Mouse (Mus musculus) limb, embryonic 11.5 days (tissue): ENCODE data around the gene Surf6. TPM values are rescaled to one million over a fixed set of nuclear protein-coding genes. Genes with fewer than 3 reads are reported as not detected.

Source experiments
- ATAC-seq: fragments of 200-750 bp; cut with Nextera tagmentation; 2 replicates; pipeline ENCODE4 v1.8.0; 2017; ENCODE audit warnings: low read depth; ENCODE audit not compliant: insufficient number of reproducible peaks, low FRiP score, low TSS enrichment
- DNase-seq: peaks from one replicate; pipeline ENCODE4 v3.0.0-alpha.2; 2015; ENCODE audit warnings: low spot score
- H3K27ac ChIP-seq: fragments of 300-500 bp; sonication (generic); replicated peaks from 2 replicates; pipeline ENCODE4 v1.5.1; 2014; ENCODE audit warnings: low read depth, mild to moderate bottlenecking, low read length
- H3K27me3 ChIP-seq: fragments of 300-500 bp; sonication (generic); 2 replicates; pipeline ENCODE4 v1.6.1; 2014; ENCODE audit warnings: mild to moderate bottlenecking, low read length, mixed read lengths; ENCODE audit not compliant: control insufficient read depth, insufficient read depth
- H3K36me3 ChIP-seq: fragments of 300-500 bp; sonication (generic); 2 replicates; pipeline ENCODE4 v1.6.1; 2014; ENCODE audit warnings: mild to moderate bottlenecking, low read length, moderate library complexity, mixed read lengths; ENCODE audit not compliant: control insufficient read depth, insufficient read depth
- H3K4me1 ChIP-seq: fragments of 300-500 bp; sonication (generic); 2 replicates; pipeline ENCODE4 v1.6.1; 2014; ENCODE audit warnings: low read length, mixed read lengths; ENCODE audit not compliant: control insufficient read depth, insufficient read depth
- H3K4me2 ChIP-seq: fragments of 300-500 bp; sonication (generic); 2 replicates; pipeline ENCODE4 v1.6.1; 2014; ENCODE audit warnings: low read depth, mild to moderate bottlenecking, moderate library complexity; ENCODE audit not compliant: severe bottlenecking
- H3K4me3 ChIP-seq: fragments of 300-500 bp; sonication (generic); 2 replicates; pipeline ENCODE4 v1.5.1; 2014; ENCODE audit warnings: low read depth, low read length
- H3K9ac ChIP-seq: fragments of 300-500 bp; sonication (generic); 2 replicates; pipeline ENCODE4 v1.6.1; 2014; ENCODE audit warnings: mild to moderate bottlenecking, low read length
- H3K9me3 ChIP-seq: fragments of 300-500 bp; sonication (generic); 2 replicates; pipeline ENCODE4 v1.6.1; 2016; ENCODE audit warnings: low read length; ENCODE audit not compliant: control insufficient read depth
- WGBS: fragments of 180-500 bp; shearing (Covaris S2); extraction: QIAGEN DNeasy Blood & Tissue Kit; methylation state at CpG from one replicate; pipeline ENCODE4 v1.1.7; 2014; 5-methylcytosine and 5-hydroxymethylcytosine counted together
- polyA plus RNA-seq: library from polyadenylated mRNA; unstranded; fragments of >200 nt; fragmentation: Nextera tagmentation; extraction: Ambion mirVana; gene quantifications from 2 replicates; pipeline ENCODE4 v1.2.1, GENCODE M21; 2014

Surf6 gene
- polyA plus RNA-seq, 1 experiment from 2014 or later: 15.2 TPM

DNA sequence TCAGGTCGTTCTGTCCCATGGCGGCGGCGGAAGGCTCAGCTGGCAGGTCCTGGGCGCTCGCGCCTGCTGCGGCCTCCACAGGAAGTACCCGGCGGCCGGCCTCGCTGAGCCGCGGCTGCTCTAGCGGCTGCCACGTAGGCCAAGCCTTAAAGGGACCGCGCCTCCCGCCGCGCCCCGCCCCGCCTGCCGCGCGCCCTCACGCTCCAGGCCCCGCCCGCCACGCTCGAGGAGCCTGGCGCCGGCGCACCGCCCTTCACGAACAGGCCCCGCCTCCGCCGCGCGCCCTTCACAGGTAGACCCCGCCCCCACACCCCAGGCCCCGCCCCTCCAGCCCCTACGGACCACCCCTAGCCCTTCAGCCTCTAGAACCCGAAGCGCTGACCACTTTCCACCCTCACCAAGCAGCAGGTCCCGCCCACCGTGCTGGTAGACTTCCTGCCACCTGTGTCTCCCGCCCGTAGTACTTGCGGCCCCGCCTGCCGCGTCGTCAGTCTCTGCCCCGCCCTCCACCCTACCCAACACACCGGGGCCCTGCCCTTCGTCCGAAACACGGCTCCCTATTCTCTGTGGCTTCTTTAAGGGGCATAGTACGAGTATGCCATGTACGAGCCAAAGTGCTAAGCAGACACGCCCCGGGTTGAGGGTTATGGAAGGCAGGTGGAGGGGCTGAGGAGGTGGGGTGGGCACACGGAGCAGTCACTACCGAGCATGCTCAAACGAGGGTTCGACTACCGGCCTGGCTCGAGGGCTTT lies 30.8 kb upstream of the Surf6 start, which contains the start of the genes Surf4 and Stkld1:
TSS of gene Surf4 (minus strand) at position 625 of the 752 bp plus-strand sequence.
TSS of gene Stkld1 (plus strand) at position 744 of the 752 bp plus-strand sequence.
- Histone ChIP-seq H3K9me3 (no peaks in the 10 kb centered on the region), H3K27ac (peak within 1 kb of the TSS; percentile 79), H3K4me1 (peaks cover 7% of the 10 kb centered on the region; the same call in 1 of the 2 replicates), H3K4me2 (peak within 1 kb of the TSS; percentile 70), H3K4me3 (peak within 1 kb of the TSS; percentile 99), H3K27me3 (no peaks in the 10 kb centered on the region), H3K36me3 (peaks cover 14% of the 10 kb centered on the region), H3K9ac (peak within 1 kb of the TSS; percentile 99)
- ATAC-seq (peak; percentile 94), DNase-seq (peak; percentile 95)
- WGBS: 1% methylated on average over 44 of the region's 70 CpGs

DNA sequence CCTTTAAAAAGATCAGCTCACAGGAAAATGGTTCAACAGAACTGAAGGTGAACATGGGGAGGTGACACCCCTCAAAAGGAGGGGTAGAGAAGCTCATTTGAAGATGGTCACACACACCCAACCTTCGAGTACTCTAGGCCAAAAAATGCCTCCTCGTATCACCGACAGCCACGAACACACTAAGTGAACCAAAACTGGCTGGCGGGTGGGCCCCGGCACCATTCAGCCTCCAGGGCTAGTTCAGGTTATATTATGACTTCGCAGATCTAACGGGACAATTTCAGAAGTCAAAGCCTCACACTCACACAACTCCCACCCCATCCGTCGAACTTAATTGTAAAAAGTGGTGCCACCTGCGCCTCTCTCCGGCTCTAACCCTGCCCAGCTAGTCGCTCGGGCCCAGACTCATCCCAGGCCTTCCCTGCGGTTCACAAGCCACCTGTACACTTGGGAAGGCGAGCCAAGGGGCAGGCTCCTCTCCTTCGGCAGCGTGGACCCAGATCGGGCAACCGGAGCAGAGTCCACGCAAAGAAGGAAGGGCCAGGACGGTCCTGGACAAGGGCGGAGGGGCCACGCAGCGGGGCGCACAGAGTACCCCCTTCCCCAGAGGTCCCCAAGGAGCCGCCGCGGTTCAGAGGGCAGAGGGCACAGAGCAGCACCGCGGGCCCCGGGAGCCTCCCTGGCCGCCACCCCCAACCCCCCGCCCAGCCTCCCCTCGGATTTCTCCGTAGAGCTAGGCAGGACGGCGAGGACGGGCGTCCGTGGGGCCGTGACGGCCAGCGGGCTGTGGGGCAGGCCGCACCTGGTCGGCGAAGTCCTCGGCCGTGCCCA lies 30.0 kb upstream of the Surf6 start:
- Histone ChIP-seq H3K4me3 (peak overlapping the region; percentile 99), H3K4me1 (peaks cover 7% of the 10 kb centered on the region; the same call in 1 of the 2 replicates), H3K9ac (peak overlapping the region; percentile 99), H3K27me3 (no peaks in the 10 kb centered on the region), H3K9me3 (no peaks in the 10 kb centered on the region), H3K27ac (peak overlapping the region; percentile 79), H3K36me3 (peaks cover 14% of the 10 kb centered on the region), H3K4me2 (peak overlapping the region; percentile 70)
- DNase-seq (peak; percentile 54), ATAC-seq (no peak; the same call in none of the 2 replicates)
- 2% methylated on average over 42 of the region's 49 CpGs for WGBS

DNA sequence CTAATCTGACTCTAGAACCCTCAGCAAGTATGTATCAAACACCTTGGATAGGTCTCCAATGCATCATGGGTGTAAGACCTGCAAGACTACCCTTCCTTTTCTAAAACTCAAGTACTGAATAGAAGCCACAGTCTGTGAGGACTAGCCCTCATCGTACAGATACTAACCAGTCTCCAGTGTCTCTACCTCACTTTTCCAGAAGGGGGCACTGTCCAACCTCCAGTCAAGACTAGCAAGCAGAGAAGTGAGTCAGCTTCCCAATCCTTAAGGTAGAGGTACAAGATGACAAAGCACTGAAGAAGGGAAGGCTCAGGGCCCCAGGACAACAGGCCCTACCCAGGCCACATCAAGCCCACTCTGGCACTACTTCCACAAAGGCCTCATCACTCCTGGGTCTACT lies 27.7 kb upstream of the Surf6 start:
- Histone ChIP-seq H3K9me3 (no peaks in the 10 kb centered on the region), H3K4me2 (no peak overlapping the region), H3K36me3 (peaks cover 25% of the 10 kb centered on the region), H3K27me3 (no peaks in the 10 kb centered on the region), H3K27ac (no peak overlapping the region), H3K9ac (no peak overlapping the region), H3K4me1 (peaks cover 7% of the 10 kb centered on the region; the same call in 1 of the 2 replicates), H3K4me3 (no peak overlapping the region)
- DNase-seq: peak; percentile 63
- ATAC-seq: no peak
- 58% methylated on average over 1 of the region's 1 CpGs for WGBS

DNA sequence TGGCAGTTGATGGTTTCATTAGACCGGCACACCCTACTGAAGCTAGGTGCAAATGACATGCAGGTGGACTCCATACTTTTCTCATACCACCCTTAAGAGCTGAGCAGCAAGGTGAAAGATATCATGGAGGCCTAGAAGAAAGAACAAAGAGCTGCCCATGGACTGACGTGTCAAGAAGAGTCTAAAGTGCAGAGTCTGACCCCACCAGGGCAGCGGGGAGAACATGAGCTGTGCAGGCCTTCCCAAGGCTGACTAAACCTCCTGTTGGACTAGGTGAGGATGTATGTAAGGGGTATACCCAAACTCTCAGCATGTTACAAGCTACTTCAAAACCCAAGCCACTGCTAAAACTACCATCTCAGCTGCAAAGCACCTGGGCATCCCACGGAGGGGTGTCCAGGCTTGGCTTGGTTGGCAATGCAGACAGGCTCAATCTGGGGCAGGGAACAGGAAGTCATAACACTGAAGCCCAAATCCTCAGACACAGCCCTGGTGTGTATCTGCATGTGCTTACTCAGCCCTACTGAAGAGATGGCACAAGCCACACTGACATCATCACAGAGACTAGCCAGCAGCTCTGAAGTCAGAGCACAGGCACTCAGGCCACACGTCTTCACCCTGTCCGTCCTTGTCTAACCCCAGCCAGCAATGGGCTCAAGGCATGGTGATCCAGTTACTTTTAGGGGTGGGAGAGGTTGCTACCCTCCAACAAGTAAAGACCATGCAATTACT lies 25.2 kb upstream of the Surf6 start:
- Histone ChIP-seq H3K9ac (no peak overlapping the region), H3K27ac (no peak overlapping the region), H3K36me3 (peaks cover 36% of the 10 kb centered on the region), H3K4me1 (peaks cover 7% of the 10 kb centered on the region; the same call in 1 of the 2 replicates), H3K4me3 (no peak overlapping the region), H3K27me3 (no peaks in the 10 kb centered on the region), H3K4me2 (no peak overlapping the region), H3K9me3 (no peaks in the 10 kb centered on the region)
- 86% methylated on average over 6 of the region's 6 CpGs for WGBS
- ATAC-seq: no peak
- no peak for DNase-seq

DNA sequence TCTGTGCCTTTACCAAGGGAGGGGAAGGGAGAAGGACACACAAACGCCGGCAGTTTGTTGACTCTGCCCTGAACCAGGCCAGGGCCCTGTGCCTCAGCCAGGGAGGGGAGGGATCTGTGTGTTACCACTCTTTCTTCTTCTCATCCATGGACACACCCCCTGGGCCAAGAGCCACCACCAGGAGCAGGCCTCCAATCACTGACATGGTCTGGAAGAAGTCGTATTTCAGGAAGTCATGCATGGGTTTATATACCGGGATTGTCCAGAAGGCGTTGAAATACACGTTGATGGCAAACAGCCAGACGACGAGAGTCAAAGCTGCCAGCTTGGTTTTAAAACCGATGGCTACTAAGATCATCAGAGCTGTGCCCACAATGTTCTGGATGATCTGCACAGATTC lies 19.1 kb upstream of the Surf6 start:
- Histone ChIP-seq H3K4me3 (no peak overlapping the region), H3K9me3 (no peaks in the 10 kb centered on the region), H3K36me3 (peaks cover 53% of the 10 kb centered on the region), H3K4me1 (peaks cover 8% of the 10 kb centered on the region), H3K9ac (no peak overlapping the region), H3K27ac (no peak overlapping the region), H3K27me3 (no peaks in the 10 kb centered on the region), H3K4me2 (no peak overlapping the region)
- no peak for DNase-seq
- no peak for ATAC-seq
- 81% methylated on average over 9 of the region's 9 CpGs for WGBS

DNA sequence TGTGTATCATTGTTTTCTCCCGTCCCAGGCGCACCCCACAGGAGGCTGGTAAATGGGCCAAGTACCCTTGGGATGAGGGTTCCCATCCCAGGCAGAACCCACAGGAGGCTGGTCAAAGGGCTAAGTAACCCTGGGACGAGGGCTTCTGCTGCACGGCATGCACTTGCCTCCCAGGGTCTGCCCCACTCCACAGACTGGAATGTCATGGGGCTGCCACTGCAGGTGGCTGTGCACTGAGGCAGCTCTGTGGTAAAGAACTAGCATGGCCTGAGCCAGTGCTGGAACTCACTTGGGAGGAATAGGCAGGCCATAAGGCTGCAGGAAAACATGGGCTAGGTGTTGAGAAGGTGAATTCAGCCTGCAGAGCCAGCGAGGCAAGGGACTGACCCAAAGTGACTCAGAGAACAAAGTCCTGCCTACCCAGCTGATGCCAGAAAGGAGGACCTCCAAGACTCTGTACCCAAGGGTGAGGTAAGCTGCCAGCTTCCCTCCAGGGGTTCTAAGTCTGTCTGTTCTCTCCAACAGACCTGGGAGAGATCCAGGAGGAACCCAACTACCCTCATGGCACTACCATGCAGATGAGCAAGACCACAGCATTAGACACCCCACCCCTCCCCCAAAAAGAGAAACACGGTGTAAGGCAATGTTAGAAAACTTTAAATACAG lies 17.6 kb upstream of the Surf6 start:
- no peaks in the 10 kb centered on the region for H3K9me3 ChIP-seq
- H3K9ac ChIP-seq: no peak overlapping the region
- DNase-seq: no peak
- H3K4me2 ChIP-seq: no peak overlapping the region
- peaks cover 12% of the 10 kb centered on the region for H3K4me1 ChIP-seq
- no peak overlapping the region for H3K27ac ChIP-seq
- no peak overlapping the region for H3K4me3 ChIP-seq
- no peak for ATAC-seq
- peaks cover 47% of the 10 kb centered on the region for H3K36me3 ChIP-seq
- 92% methylated on average over 6 of the region's 6 CpGs for WGBS
- no peaks in the 10 kb centered on the region for H3K27me3 ChIP-seq

DNA sequence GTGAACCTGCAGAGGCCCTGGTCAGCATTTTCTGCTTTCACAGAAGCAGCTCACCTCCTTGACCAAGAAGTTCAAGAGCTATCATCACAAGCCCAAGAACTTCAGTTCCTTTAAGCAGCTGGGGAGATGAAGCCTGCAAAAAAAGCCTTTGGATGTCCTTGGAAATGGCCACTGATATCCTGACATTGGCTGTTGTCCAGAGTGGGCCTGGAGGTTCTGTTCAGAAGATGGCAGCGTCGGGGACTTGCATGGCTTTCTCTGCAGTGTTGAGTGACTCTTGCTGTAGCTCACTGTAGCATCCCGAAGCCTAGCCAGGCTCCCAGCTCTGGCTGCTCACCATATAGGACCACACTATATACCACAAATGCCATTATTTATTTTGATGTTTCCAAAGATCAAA lies 17.0 kb upstream of the Surf6 start:
- ATAC-seq (no peak), DNase-seq (no peak)
- no peak overlapping the region for H3K27ac ChIP-seq
- no peaks in the 10 kb centered on the region for H3K27me3 ChIP-seq
- peaks cover 44% of the 10 kb centered on the region for H3K36me3 ChIP-seq
- H3K4me3 ChIP-seq: no peak overlapping the region
- no peak overlapping the region for H3K4me2 ChIP-seq
- H3K9me3 ChIP-seq: no peaks in the 10 kb centered on the region
- peaks cover 13% of the 10 kb centered on the region for H3K4me1 ChIP-seq
- no peak overlapping the region for H3K9ac ChIP-seq
- 91% methylated on average over 3 of the region's 3 CpGs for WGBS
